Mouse (Mus musculus) neural tube, embryonic 15.5 days (tissue): ENCODE measurements at regions not wholly inside any gene's neighbourhood (a gene's known extent, or its start where the extent isn't known, plus 50 kb on each side); places are given as distances from the start of the nearest gene placed in this dataset.
A peak's percentile ranks its signal among the peaks of the same experiment; 100 is the strongest.
"Not testable (repeated sequence)": the region's sequence is repeated elsewhere in the genome, so short reads cannot be mapped to it uniquely, and the experiment has no call there.

ENCODE experiments used
- ATAC-seq: fragments of 200-750 bp; cut with Nextera tagmentation; 2 replicates; pipeline ENCODE4 v1.8.0; 2017; ENCODE audit warnings: mild to moderate bottlenecking, moderate TSS enrichment, moderate library complexity; ENCODE audit not compliant: low FRiP score
- H3K27ac ChIP-seq: fragments of 300-500 bp; sonication (generic); replicated peaks from 2 replicates; pipeline ENCODE4 v1.5.1; 2015; ENCODE audit warnings: mild to moderate bottlenecking, inconsistent platforms
- H3K27me3 ChIP-seq: fragments of 300-500 bp; sonication (generic); replicated peaks from 2 replicates; pipeline ENCODE4 v1.6.1; 2015; ENCODE audit warnings: inconsistent platforms
- H3K36me3 ChIP-seq: fragments of 300-500 bp; sonication (generic); 2 replicates; pipeline ENCODE4 v1.6.1; 2015; ENCODE audit warnings: inconsistent platforms
- H3K4me1 ChIP-seq: fragments of 300-500 bp; sonication (generic); 2 replicates; pipeline ENCODE4 v1.6.1; 2015; ENCODE audit warnings: inconsistent platforms
- H3K4me2 ChIP-seq: fragments of 300-500 bp; sonication (generic); 2 replicates; pipeline ENCODE4 v1.6.1; 2015; ENCODE audit warnings: inconsistent platforms, mild to moderate bottlenecking, moderate library complexity
- H3K4me3 ChIP-seq: fragments of 300-500 bp; sonication (generic); replicated peaks from 2 replicates; pipeline ENCODE4 v1.5.1; 2015; ENCODE audit warnings: mild to moderate bottlenecking, inconsistent platforms
- H3K9ac ChIP-seq: fragments of 300-500 bp; sonication (generic); replicated peaks from 2 replicates; pipeline ENCODE4 v1.6.1; 2015; ENCODE audit warnings: mild to moderate bottlenecking, inconsistent platforms
- H3K9me3 ChIP-seq: fragments of 300-500 bp; sonication (generic); replicated peaks from 2 replicates; pipeline ENCODE4 v1.6.1; 2016; ENCODE audit warnings: inconsistent platforms
- WGBS: fragments of 180-500 bp; shearing (Covaris S2); methylation state at CpG from one replicate; pipeline ENCODE4 v1.1.7; 2015; ENCODE audit warnings: mixed read lengths; 5-methylcytosine and 5-hydroxymethylcytosine counted together

- no peak for ATAC-seq
- WGBS, result 63% methylated on average over 5 of the region's 5 CpGs
- no peak overlapping the region for H3K27ac ChIP-seq
- H3K27me3 ChIP-seq, result no peaks in the 10 kb centered on the region
- no peak overlapping the region for H3K4me3 ChIP-seq
- no peak overlapping the region for H3K9ac ChIP-seq
- no peaks in the 10 kb centered on the region for H3K9me3 ChIP-seq
- H3K4me2 ChIP-seq, result no peak overlapping the region
- H3K36me3 ChIP-seq, result no peaks in the 10 kb centered on the region
- no peaks in the 10 kb centered on the region for H3K4me1 ChIP-seq
Observed at GRCm38 (mm10) chr13:32435136-32435535, 96.6 kb upstream of the Gmds start.

GRCm38 (mm10) chr13:32428482-32428881, 89.9 kb upstream of the Gmds start:
- no peak overlapping the region for H3K27ac ChIP-seq
- no peak overlapping the region for H3K4me3 ChIP-seq
- H3K4me1 ChIP-seq, result no peaks in the 10 kb centered on the region
- no peaks in the 10 kb centered on the region for H3K27me3 ChIP-seq
- H3K36me3 ChIP-seq, result no peaks in the 10 kb centered on the region
- H3K4me2 ChIP-seq, result no peak overlapping the region
- WGBS, result 39% methylated on average over 3 of the region's 3 CpGs
- ATAC-seq, result no peak
- no peaks in the 10 kb centered on the region for H3K9me3 ChIP-seq
- no peak overlapping the region for H3K9ac ChIP-seq

- Histone ChIP-seq H3K4me3 (no peak overlapping the region), H3K4me1 (no peaks in the 10 kb centered on the region), H3K9me3 (no peaks in the 10 kb centered on the region), H3K27me3 (no peaks in the 10 kb centered on the region), H3K9ac (no peak overlapping the region), H3K27ac (no peak overlapping the region), H3K4me2 (no peak overlapping the region), H3K36me3 (no peaks in the 10 kb centered on the region)
- 84% methylated on average over 13 of the region's 13 CpGs for WGBS
- no peak for ATAC-seq
Observed at GRCm38 (mm10) chr13:32426906-32427305, 88.4 kb upstream of the Gmds start.

GRCm38 (mm10) chr13:32426199-32426598, 87.7 kb upstream of the Gmds start:
- Histone ChIP-seq H3K27ac (no peak overlapping the region), H3K9ac (no peak overlapping the region), H3K36me3 (no peaks in the 10 kb centered on the region), H3K27me3 (no peaks in the 10 kb centered on the region), H3K4me2 (no peak overlapping the region), H3K9me3 (no peaks in the 10 kb centered on the region), H3K4me1 (no peaks in the 10 kb centered on the region), H3K4me3 (no peak overlapping the region)
- 78% methylated on average over 7 of the region's 7 CpGs for WGBS
- ATAC-seq, result no peak

GRCm38 (mm10) chr13:32424543-32424942, 86.0 kb upstream of the Gmds start:
- not testable (repeated sequence) for H3K27me3 ChIP-seq, H3K9me3 ChIP-seq, H3K36me3 ChIP-seq, ATAC-seq, H3K9ac ChIP-seq, H3K4me2 ChIP-seq, H3K4me3 ChIP-seq, H3K4me1 ChIP-seq, H3K27ac ChIP-seq
- WGBS, result 94% methylated on average over 9 of the region's 9 CpGs

- H3K4me2 ChIP-seq, result no peak overlapping the region
- H3K9me3 ChIP-seq, result no peaks in the 10 kb centered on the region
- no peak overlapping the region for H3K4me3 ChIP-seq
- WGBS, result 71% methylated on average over 2 of the region's 2 CpGs
- no peaks in the 10 kb centered on the region for H3K36me3 ChIP-seq
- no peak for ATAC-seq
- H3K27ac ChIP-seq, result no peak overlapping the region
- H3K9ac ChIP-seq, result no peak overlapping the region
- no peaks in the 10 kb centered on the region for H3K27me3 ChIP-seq
- no peaks in the 10 kb centered on the region for H3K4me1 ChIP-seq
Observed at GRCm38 (mm10) chr13:32422485-32422884, 83.9 kb upstream of the Gmds start.

- no peaks in the 10 kb centered on the region for H3K4me1 ChIP-seq
- ATAC-seq, result no peak
- WGBS, result 90% methylated on average over 6 of the region's 6 CpGs
Observed at GRCm38 (mm10) chr13:32419326-32419725, 80.8 kb upstream of the Gmds start.

GRCm38 (mm10) chr13:32418655-32419054, 80.1 kb upstream of the Gmds start:
- H3K9me3 ChIP-seq, result no peaks in the 10 kb centered on the region
- no peaks in the 10 kb centered on the region for H3K4me1 ChIP-seq
- ATAC-seq, result no peak
- no peak overlapping the region for H3K4me2 ChIP-seq
- no peaks in the 10 kb centered on the region for H3K36me3 ChIP-seq
- no peaks in the 10 kb centered on the region for H3K27me3 ChIP-seq
- no peak overlapping the region for H3K27ac ChIP-seq
- no peak overlapping the region for H3K9ac ChIP-seq
- WGBS, result 87% methylated on average over 2 of the region's 2 CpGs
- H3K4me3 ChIP-seq, result no peak overlapping the region

More at GRCm38 (mm10) chr13:32419326-32419725, 80.8 kb upstream of the Gmds start:
- Histone ChIP-seq H3K36me3 (no peaks in the 10 kb centered on the region), H3K9me3 (no peaks in the 10 kb centered on the region), H3K9ac (no peak overlapping the region), H3K4me3 (no peak overlapping the region), H3K4me2 (no peak overlapping the region), H3K27ac (no peak overlapping the region), H3K27me3 (no peaks in the 10 kb centered on the region)

GRCm38 (mm10) chr13:32417907-32418306, 79.4 kb upstream of the Gmds start:
- no peaks in the 10 kb centered on the region for H3K9me3 ChIP-seq
- H3K4me2 ChIP-seq, result no peak overlapping the region
- no peak overlapping the region for H3K27ac ChIP-seq
- H3K4me1 ChIP-seq, result no peaks in the 10 kb centered on the region
- ATAC-seq, result no peak
- no peaks in the 10 kb centered on the region for H3K36me3 ChIP-seq
- no peaks in the 10 kb centered on the region for H3K27me3 ChIP-seq
- no peak overlapping the region for H3K9ac ChIP-seq
- no peak overlapping the region for H3K4me3 ChIP-seq

GRCm38 (mm10) chr13:32411287-32411935, 72.9 kb upstream of the Gmds start:
- H3K27ac ChIP-seq, result no peak overlapping the region
- H3K4me1 ChIP-seq, result no peaks in the 10 kb centered on the region
- no peaks in the 10 kb centered on the region for H3K36me3 ChIP-seq
- no peaks in the 10 kb centered on the region for H3K27me3 ChIP-seq
- whole genome bisulfite sequencing, result 48% methylated on average over 14 of the region's 14 CpGs
- H3K4me3 ChIP-seq, result no peak overlapping the region
- H3K9ac ChIP-seq, result no peak overlapping the region
- no peaks in the 10 kb centered on the region for H3K9me3 ChIP-seq
- ATAC-seq, result peak; percentile 72; the same call in 1 of the 2 replicates
- H3K4me2 ChIP-seq, result no peak overlapping the region

- 82% methylated on average over 6 of the region's 6 CpGs for WGBS
Observed at GRCm38 (mm10) chr13:32410065-32410464, 71.5 kb upstream of the Gmds start.

GRCm38 (mm10) chr13:32398616-32399015, 60.1 kb upstream of the Gmds start:
- WGBS, result 81% methylated on average over 1 of the region's 1 CpGs
- no peak for ATAC-seq
- Histone ChIP-seq H3K4me1 (no peaks in the 10 kb centered on the region), H3K4me3 (no peak overlapping the region), H3K4me2 (no peak overlapping the region), H3K27ac (no peak overlapping the region), H3K36me3 (no peaks in the 10 kb centered on the region), H3K9ac (no peak overlapping the region), H3K9me3 (no peaks in the 10 kb centered on the region), H3K27me3 (no peaks in the 10 kb centered on the region)

More at GRCm38 (mm10) chr13:32410065-32410464, 71.5 kb upstream of the Gmds start:
- Histone ChIP-seq H3K4me2 (no peak overlapping the region), H3K36me3 (no peaks in the 10 kb centered on the region), H3K9ac (no peak overlapping the region), H3K27me3 (no peaks in the 10 kb centered on the region), H3K9me3 (no peaks in the 10 kb centered on the region), H3K27ac (no peak overlapping the region), H3K4me3 (no peak overlapping the region), H3K4me1 (no peaks in the 10 kb centered on the region)
- ATAC-seq, result no peak
